Mouse (Mus musculus): ENCODE measurements around the gene Hist1h3h. TPM values are rescaled to one million over a fixed set of nuclear protein-coding genes. Genes with fewer than 3 reads are reported as not detected.
"Not testable (repeated sequence)": the region's sequence is repeated elsewhere in the genome, so short reads cannot be mapped to it uniquely, and the experiment has no call there.

The Hist1h3h gene
- polyA plus RNA-seq, 1 experiment from 2014 or later, result 8.7 TPM

GRCm38 (mm10) chr13:21710821-21711525 is 6.5 kb upstream of the Hist1h3h start:
- Histone ChIP-seq H3K36me3 (replicated peaks; ENCODE audit: insufficient read depth, low read length) (no peaks in the 10 kb centered on the region), H3K9me3 (ENCODE audit: low read length) (no peaks in the 10 kb centered on the region), H3K27ac (ENCODE audit: low read depth) (no peak overlapping the region), H3K27me3 (ENCODE audit: insufficient read depth, low read length) (no peaks in the 10 kb centered on the region), H3K4me1 (ENCODE audit: insufficient read depth) (peaks cover 14% of the 10 kb centered on the region), H3K4me3 (ENCODE audit: low read depth, low read length) (peak overlapping the region; percentile 62), H3K4me2 (ENCODE audit: low read depth, low read length) (peak overlapping the region; percentile 76), H3K9ac (replicated peaks) (peak overlapping the region; percentile 28)
- DNase-seq (peak; percentile 82), ATAC-seq (peak; percentile 66)
- TF ChIP-seq CTCF (IDR thresholded peaks at IDR 0.05; ENCODE audit: low read depth) (no peak), EP300 (IDR thresholded peaks at IDR 0.05; ENCODE audit: low read depth) (no peak)
- WGBS (ENCODE audit: insufficient replicate concordance), result 1% methylated on average over 22 of the region's 22 CpGs

GRCm38 (mm10) chr13:21711698-21712097 is 5.8 kb upstream of the Hist1h3h start:
- Histone ChIP-seq H3K27me3 (ENCODE audit: insufficient read depth, low read length) (no peaks in the 10 kb centered on the region), H3K9ac (replicated peaks) (peak overlapping the region; percentile 28; the same call in 1 of the 2 replicates), H3K9me3 (ENCODE audit: low read length) (no peaks in the 10 kb centered on the region), H3K4me2 (ENCODE audit: low read depth, low read length) (peak overlapping the region; percentile 76), H3K4me1 (ENCODE audit: insufficient read depth) (peaks cover 14% of the 10 kb centered on the region), H3K27ac (ENCODE audit: low read depth) (no peak overlapping the region), H3K36me3 (replicated peaks; ENCODE audit: insufficient read depth, low read length) (no peaks in the 10 kb centered on the region), H3K4me3 (ENCODE audit: low read depth, low read length) (peak overlapping the region; percentile 62; the same call in 1 of the 2 replicates)
- TF ChIP-seq CTCF (IDR thresholded peaks at IDR 0.05; ENCODE audit: low read depth) (no peak), EP300 (IDR thresholded peaks at IDR 0.05; ENCODE audit: low read depth) (peak; percentile 54)
- no peak for DNase-seq
- ATAC-seq, result no peak
- 25% methylated on average over 4 of the region's 4 CpGs for WGBS (ENCODE audit: insufficient replicate concordance)

GRCm38 (mm10) chr13:21714725-21715124 is 2.7 kb upstream of the Hist1h3h start:
- Histone ChIP-seq H3K27me3 (ENCODE audit: insufficient read depth, low read length) (no peaks in the 10 kb centered on the region), H3K9ac (replicated peaks) (peak overlapping the region; percentile 77), H3K4me1 (ENCODE audit: insufficient read depth) (peaks cover 25% of the 10 kb centered on the region), H3K4me2 (ENCODE audit: low read depth, low read length) (peak overlapping the region; percentile 72), H3K9me3 (ENCODE audit: low read length) (no peaks in the 10 kb centered on the region), H3K36me3 (replicated peaks; ENCODE audit: insufficient read depth, low read length) (no peaks in the 10 kb centered on the region), H3K4me3 (ENCODE audit: low read depth, low read length) (peak overlapping the region; percentile 45), H3K27ac (ENCODE audit: low read depth) (peak overlapping the region; percentile 88)
- WGBS (ENCODE audit: insufficient replicate concordance), result under 1% methylated on average over 7 of the region's 7 CpGs
- TF ChIP-seq CTCF (IDR thresholded peaks at IDR 0.05; ENCODE audit: low read depth) (peak; percentile 96), EP300 (IDR thresholded peaks at IDR 0.05; ENCODE audit: low read depth) (no peak; the same call in 1 of the 2 replicates)
- ATAC-seq (no peak), DNase-seq (peak; percentile 72)

- Histone ChIP-seq H3K4me3 (ENCODE audit: low read depth, low read length) (peak overlapping the region; percentile 45), H3K9me3 (ENCODE audit: low read length) (no peaks in the 10 kb centered on the region), H3K4me2 (ENCODE audit: low read depth, low read length) (peak overlapping the region; percentile 72), H3K27ac (ENCODE audit: low read depth) (peak overlapping the region; percentile 88), H3K9ac (replicated peaks) (peak overlapping the region; percentile 77), H3K4me1 (ENCODE audit: insufficient read depth) (peaks cover 25% of the 10 kb centered on the region), H3K36me3 (replicated peaks; ENCODE audit: insufficient read depth, low read length) (no peaks in the 10 kb centered on the region), H3K27me3 (ENCODE audit: insufficient read depth, low read length) (no peaks in the 10 kb centered on the region)
- no peak for ATAC-seq
- DNase-seq, result peak; percentile 33
- TF ChIP-seq CTCF (IDR thresholded peaks at IDR 0.05; ENCODE audit: low read depth) (no peak), EP300 (IDR thresholded peaks at IDR 0.05; ENCODE audit: low read depth) (no peak)
- WGBS (ENCODE audit: insufficient replicate concordance), result under 1% methylated on average over 20 of the region's 22 CpGs
These were observed 2.2 kb upstream of the Hist1h3h start for GRCm38 (mm10) chr13:21715131-21715863.

- TF ChIP-seq CTCF (IDR thresholded peaks at IDR 0.05; ENCODE audit: low read depth) (0 out of 2 replicates have a peak, but pooled peaks have one; percentile 1), EP300 (IDR thresholded peaks at IDR 0.05; ENCODE audit: low read depth) (peak; percentile 75)
- Histone ChIP-seq H3K4me2 (ENCODE audit: low read depth, low read length) (peak within 1 kb of the TSS; percentile 72), H3K4me1 (ENCODE audit: insufficient read depth) (peaks cover 25% of the 10 kb centered on the region), H3K27ac (ENCODE audit: low read depth) (peak within 1 kb of the TSS; percentile 88), H3K9ac (replicated peaks) (peak within 1 kb of the TSS; percentile 77), H3K4me3 (ENCODE audit: low read depth, low read length) (peak within 1 kb of the TSS; percentile 45)
- not testable (repeated sequence) for H3K27me3 ChIP-seq (ENCODE audit: insufficient read depth, low read length); H3K36me3 ChIP-seq (replicated peaks; ENCODE audit: insufficient read depth, low read length); H3K9me3 ChIP-seq (ENCODE audit: low read length)
- peak; percentile 85 for ATAC-seq
- peak; percentile 82 for DNase-seq
- WGBS (ENCODE audit: insufficient replicate concordance), result under 1% methylated on average over 23 of the region's 50 CpGs
These were observed 1.5 kb upstream of the Hist1h3h start, which contains the start of the genes Hist1h2bl and Hist1h2ai for GRCm38 (mm10) chr13:21715864-21716539. Hist1h2bl (minus strand) TSS chr13:21716143. Hist1h2ai (plus strand) TSS chr13:21716422.

All from liver, postnatal 0 days (tissue).